Mouse (Mus musculus) limb, embryonic 13.5 days (tissue): ENCODE data around the gene Sox14. TPM values are rescaled to one million over a fixed set of nuclear protein-coding genes. Genes with fewer than 3 reads are reported as not detected.

Source experiments
- ATAC-seq: fragments of 200-750 bp; cut with Nextera tagmentation; 2 replicates; pipeline ENCODE4 v1.8.0; 2017; ENCODE audit warnings: low read depth, moderate number of reproducible peaks, moderate TSS enrichment; ENCODE audit not compliant: low FRiP score
- H3K27ac ChIP-seq: fragments of 300-500 bp; sonication (generic); 2 replicates; pipeline ENCODE4 v1.5.1; 2015; ENCODE audit warnings: inconsistent platforms, mild to moderate bottlenecking, moderate library complexity
- H3K27me3 ChIP-seq: fragments of 300-500 bp; sonication (generic); 2 replicates; pipeline ENCODE4 v1.6.1; 2015; ENCODE audit warnings: mild to moderate bottlenecking, inconsistent platforms
- H3K36me3 ChIP-seq: fragments of 300-500 bp; sonication (generic); 2 replicates; pipeline ENCODE4 v1.6.1; 2015; ENCODE audit warnings: inconsistent platforms, mild to moderate bottlenecking, moderate library complexity
- H3K4me1 ChIP-seq: fragments of 300-500 bp; sonication (generic); 2 replicates; pipeline ENCODE4 v1.6.1; 2015; ENCODE audit warnings: inconsistent platforms
- H3K4me2 ChIP-seq: fragments of 300-500 bp; sonication (generic); replicated peaks from 2 replicates; pipeline ENCODE4 v1.6.1; 2015; ENCODE audit warnings: inconsistent platforms, mild to moderate bottlenecking, moderate library complexity
- H3K4me3 ChIP-seq: fragments of 300-500 bp; sonication (generic); 2 replicates; pipeline ENCODE4 v1.5.1; 2015; ENCODE audit warnings: moderate library complexity, mild to moderate bottlenecking, inconsistent platforms
- H3K9ac ChIP-seq: fragments of 300-500 bp; sonication (generic); 2 replicates; pipeline ENCODE4 v1.6.1; 2015; ENCODE audit warnings: mild to moderate bottlenecking, inconsistent platforms
- H3K9me3 ChIP-seq: fragments of 300-500 bp; sonication (generic); 2 replicates; pipeline ENCODE4 v1.6.1; 2016; ENCODE audit warnings: inconsistent platforms
- WGBS: fragments of 180-500 bp; shearing (Covaris S2); methylation state at CpG from one replicate; pipeline ENCODE4 v1.1.7; 2015; 5-methylcytosine and 5-hydroxymethylcytosine counted together
- polyA plus RNA-seq: library from polyadenylated mRNA; unstranded; fragments of >200 nt; fragmentation: Nextera tagmentation; extraction: Ambion mirVana; gene quantifications from 2 replicates; pipeline ENCODE4 v1.2.1, GENCODE M21; 2015

Gene Sox14
- polyA plus RNA-seq, 1 experiment from 2014 or later, result 0.06 TPM

- 0 out of 2 replicates have a peak, but pooled peaks cover 6% of the 10 kb centered on the region for H3K27me3 ChIP-seq
- no peaks in the 10 kb centered on the region for H3K36me3 ChIP-seq
- no peaks in the 10 kb centered on the region for H3K9me3 ChIP-seq
- peak; percentile 15; the same call in 1 of the 2 replicates for ATAC-seq
- H3K27ac ChIP-seq, result no peak overlapping the region
- no peak overlapping the region for H3K4me3 ChIP-seq
- no peak overlapping the region for H3K4me2 ChIP-seq
- 42% methylated on average over 7 of the region's 7 CpGs for WGBS
- peaks cover 3% of the 10 kb centered on the region; the same call in 1 of the 2 replicates for H3K4me1 ChIP-seq
- H3K9ac ChIP-seq, result no peak overlapping the region
These were observed 37.1 kb downstream of the Sox14 start for GRCm38 (mm10) chr9:99838877-99839276.

- Histone ChIP-seq H3K9ac (no peak overlapping the region), H3K4me2 (no peak overlapping the region), H3K4me1 (peaks cover 3% of the 10 kb centered on the region; the same call in 1 of the 2 replicates), H3K27ac (no peak overlapping the region), H3K9me3 (no peaks in the 10 kb centered on the region), H3K27me3 (peaks cover 13% of the 10 kb centered on the region; the same call in 1 of the 2 replicates), H3K4me3 (no peak overlapping the region), H3K36me3 (no peaks in the 10 kb centered on the region)
- no peak for ATAC-seq
- WGBS, result 92% methylated on average over 12 of the region's 12 CpGs
These were observed 39.3 kb downstream of the Sox14 start for GRCm38 (mm10) chr9:99836707-99837106.

- Histone ChIP-seq H3K9ac (no peak overlapping the region), H3K36me3 (no peaks in the 10 kb centered on the region), H3K4me1 (peaks cover 3% of the 10 kb centered on the region; the same call in 1 of the 2 replicates), H3K9me3 (no peaks in the 10 kb centered on the region), H3K4me2 (no peak overlapping the region), H3K4me3 (no peak overlapping the region), H3K27ac (no peak overlapping the region), H3K27me3 (peaks cover 7% of the 10 kb centered on the region; the same call in 1 of the 2 replicates)
- no peak for ATAC-seq
- 52% methylated on average over 11 of the region's 11 CpGs for WGBS
These were observed 40.1 kb downstream of the Sox14 start for GRCm38 (mm10) chr9:99835624-99836430.

Other genes starting within 250 kb of the Sox14 start
- gene Dzip1l, start 246.7 kb downstream of the Sox14 start, polyA plus RNA-seq, result 24.5 and 26.1 TPM in 2 replicates
- not detected in 2 replicates for gene Cldn18, start 158.9 kb downstream of the Sox14 start, polyA plus RNA-seq